Mouse (Mus musculus) natural killer cell, adult 2 months (primary cell): ENCODE measurements around the gene Cyp26c1.
A peak's percentile ranks its signal among the peaks of the same experiment; 100 is the strongest.

Source experiments
- DNase-seq, 2 experiments: peaks; one replicate each; pipeline ENCODE4 v3.0.0; 2022; ENCODE audit warnings: low spot score in 2 of 2

Cyp26c1 gene

GRCm38 (mm10) chr19:37698273-37699160 is 13.1 kb downstream of the Cyp26c1 start:
- no peak for DNase-seq

DNA sequence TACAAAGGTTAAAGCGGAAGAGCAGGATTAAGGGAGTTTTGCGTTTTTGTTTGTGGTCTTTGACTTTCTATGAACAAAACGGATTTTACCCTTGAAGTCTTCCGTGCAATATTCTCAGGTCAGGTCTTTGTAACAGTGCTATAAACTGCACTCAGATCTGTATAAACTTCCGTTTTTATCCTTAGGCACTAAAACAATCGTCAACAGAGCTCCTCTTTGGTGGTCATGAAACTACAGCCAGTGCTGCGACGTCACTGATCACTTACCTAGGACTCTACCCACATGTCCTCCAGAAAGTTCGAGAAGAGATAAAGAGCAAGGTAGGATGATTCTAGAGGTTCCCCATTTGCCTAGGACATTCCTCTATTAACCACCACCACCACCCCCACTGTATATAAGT is 14.3 kb downstream of the Cyp26c1 start:
- no peak for DNase-seq

- DNase-seq: no peak
These were observed 17.1 kb downstream of the Cyp26c1 start for GRCm38 (mm10) chr19:37702377-37703076.

DNA sequence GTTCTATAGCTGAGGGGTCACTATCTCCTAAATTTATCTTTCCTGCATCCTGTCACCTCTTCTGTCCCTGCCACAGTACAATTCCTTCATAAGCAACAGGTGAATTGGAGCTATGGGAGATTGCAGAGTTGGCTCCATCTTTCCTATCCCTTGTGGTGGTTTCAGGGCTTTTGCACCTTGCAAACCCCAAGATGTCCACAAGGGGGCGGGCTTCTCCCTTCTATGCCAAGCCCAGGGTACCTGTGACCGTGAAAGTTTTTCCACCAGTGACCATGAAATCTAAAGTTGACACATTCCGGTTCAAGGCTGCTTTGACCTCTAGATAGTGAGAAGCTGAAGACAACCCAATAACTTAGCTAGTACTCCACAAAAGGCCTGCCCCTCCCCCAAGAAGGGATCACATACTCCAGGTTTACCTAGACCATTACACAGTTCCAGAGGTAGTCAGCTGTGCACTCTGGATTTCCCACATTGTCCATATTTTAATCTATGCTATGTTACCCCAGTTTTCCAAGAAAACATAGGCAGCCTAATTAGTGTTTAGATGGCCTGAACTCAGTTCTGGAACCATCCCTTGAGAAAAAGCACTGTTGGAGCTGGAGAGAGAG is 18.6 kb downstream of the Cyp26c1 start:
- DNase-seq: peak; percentile 29 to 58

DNA sequence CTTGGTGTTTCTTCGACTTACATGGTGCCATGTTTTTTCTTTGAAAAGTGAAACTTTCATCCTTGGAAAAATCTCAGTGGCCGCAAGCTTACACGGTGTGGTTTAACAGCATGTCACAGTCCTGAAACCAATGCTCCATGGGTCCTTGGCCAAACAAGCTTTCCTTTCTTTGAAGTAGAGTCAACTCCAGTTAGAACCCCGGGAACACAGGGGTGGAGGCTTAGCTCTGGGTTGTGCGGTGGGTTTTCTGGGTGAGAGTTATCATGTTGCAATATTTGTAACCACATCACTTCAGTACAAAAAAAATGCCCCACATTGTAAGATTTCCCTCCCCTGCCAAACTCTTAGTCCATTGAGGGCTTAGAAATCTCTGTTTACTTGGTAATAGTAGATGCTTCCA is 20.3 kb downstream of the Cyp26c1 start:
- DNase-seq: no peak

DNA sequence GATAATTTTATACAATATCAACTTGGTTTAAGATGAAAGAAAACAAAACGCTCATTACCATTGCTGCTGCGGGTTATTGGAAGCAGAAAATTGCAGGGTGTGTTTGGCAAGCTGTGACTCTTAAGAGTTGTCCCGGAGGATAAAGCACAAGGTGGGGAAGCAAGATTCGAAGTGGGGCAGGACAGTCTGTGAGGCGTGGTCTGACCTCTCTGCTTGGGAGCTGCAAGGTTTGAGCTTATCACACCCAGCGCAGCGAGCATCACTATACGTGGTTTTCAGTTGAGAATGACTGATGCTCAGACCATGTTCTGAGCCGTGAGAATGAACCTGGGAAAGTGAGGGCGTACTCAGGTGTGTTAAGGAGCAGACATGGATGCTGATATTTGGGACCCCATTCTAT is 29.3 kb downstream of the Cyp26c1 start:
- no peak for DNase-seq

GRCm38 (mm10) chr19:37715980-37716379 is 30.6 kb downstream of the Cyp26c1 start:
- no peak for DNase-seq

DNA sequence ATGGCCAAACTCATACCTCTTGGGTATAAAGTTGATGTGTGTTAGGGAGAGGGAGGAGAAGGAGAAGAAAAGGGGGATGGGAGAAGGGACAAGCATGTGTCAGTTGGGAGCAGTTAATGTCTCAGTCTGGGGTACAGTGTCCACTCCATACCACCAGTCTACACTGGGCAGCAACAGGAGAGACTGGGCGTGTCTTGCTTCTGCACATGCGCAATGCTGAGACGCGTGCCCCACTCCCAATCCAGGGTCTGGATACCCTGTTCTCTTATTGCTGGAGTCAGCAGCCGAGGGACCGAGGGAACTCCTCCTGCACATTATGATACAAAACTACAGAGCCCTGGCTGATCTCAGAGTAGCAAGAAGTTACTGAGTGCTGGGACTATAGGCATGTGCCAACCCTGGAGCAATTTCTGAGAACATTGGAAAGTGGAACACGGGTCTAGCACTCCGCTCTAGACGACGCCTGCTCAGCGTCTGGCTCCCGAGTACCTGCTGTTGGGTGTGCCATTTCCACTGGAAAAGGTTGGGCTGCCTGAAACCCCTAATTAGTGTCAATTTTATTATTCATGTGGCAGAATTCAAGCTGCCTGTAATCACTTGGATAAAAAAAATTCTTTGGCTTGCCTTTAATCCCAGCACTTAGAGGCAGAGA is 31.3 kb downstream of the Cyp26c1 start:
- no peak for DNase-seq

DNA sequence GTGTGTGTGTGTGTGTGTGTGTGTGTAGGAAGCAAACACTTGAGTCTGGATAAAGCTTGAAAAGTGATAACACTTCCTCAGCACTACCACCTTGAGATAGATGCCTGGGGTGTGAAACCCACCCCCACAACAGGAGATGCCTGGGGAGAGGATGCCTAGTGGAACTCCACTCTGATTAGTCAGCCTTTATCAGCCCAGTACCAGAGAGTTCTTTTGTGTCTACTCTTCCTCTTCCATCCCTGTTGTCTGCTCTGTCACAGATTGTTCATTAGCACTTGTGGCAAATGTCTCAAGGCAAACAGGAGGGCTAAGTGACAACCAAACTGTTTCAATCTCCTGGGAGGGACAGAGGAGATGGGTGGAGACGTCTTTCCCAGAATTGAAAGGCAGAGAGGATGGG is 33.8 kb downstream of the Cyp26c1 start:
- DNase-seq: no peak

DNA sequence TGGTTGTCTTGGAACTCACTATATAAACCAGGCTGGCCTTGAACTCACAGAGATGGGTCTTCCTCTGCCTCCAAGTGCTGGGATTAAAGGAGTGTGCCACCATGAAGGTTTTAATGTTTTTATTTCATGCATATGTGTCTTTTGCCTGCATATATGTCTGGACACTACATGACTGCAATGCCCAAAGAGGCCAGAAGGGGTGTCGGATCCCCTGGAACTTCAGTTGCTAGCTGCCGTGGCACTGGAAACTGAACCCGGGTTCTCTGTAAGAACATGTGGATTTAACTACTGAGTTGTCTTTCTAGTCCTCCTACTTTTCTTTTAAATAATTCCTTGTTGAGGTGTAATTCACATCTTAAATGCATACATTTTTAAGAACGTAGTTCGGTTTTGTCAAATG is 39.2 kb downstream of the Cyp26c1 start:
- no peak for DNase-seq

GRCm38 (mm10) chr19:37726585-37726984 is 41.2 kb downstream of the Cyp26c1 start:
- DNase-seq: no peak

DNA sequence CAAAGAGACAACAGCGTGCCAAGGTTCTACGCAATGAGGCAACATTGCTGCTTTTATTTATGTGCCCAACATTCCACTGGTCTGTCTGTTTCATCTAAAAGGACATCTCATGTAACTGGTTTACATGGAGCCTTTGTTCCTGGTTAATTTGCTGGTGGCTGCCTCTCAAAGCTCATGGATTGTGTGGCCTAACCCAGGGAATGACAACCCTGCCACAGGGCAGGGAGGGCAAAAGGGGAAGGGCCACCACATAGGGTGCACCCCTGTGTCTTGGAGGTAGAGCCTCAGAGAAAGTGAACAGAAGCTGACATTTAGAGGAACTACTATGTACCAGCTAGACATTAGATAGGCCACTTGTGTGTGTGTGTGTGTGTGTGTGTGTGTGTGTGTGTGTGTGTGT is 42.0 kb downstream of the Cyp26c1 start:
- DNase-seq: no peak

GRCm38 (mm10) chr19:37735426-37735825 is 50.0 kb downstream of the Cyp26c1 start:
- DNase-seq: no peak

GRCm38 (mm10) chr19:37738575-37738974 is 53.2 kb downstream of the Cyp26c1 start:
- no peak for DNase-seq

- no peak for DNase-seq
These were observed 54.7 kb downstream of the Cyp26c1 start for GRCm38 (mm10) chr19:37740043-37740442.
